8 mouse cellular contexts compared by ENCODE assay signal in genomic region chr8:35193771-35194170, GRCm38 (mm10).
DNase-seq lines count a peak whose midpoint lies in the region; ATAC-seq and TF ChIP-seq lines count a peak whose summit lies in the region.

No protein-coding gene starts in this region.

- no peaks in the 10 kb centered on the region for H3K27me3 ChIP-seq in heart, embryonic 12.5 days (replicated peaks)
- no peaks in the 10 kb centered on the region for H3K27me3 ChIP-seq in intestine, postnatal 0 days (replicated peaks; ENCODE audit: control insufficient read depth, insufficient read depth, low read length)
- no peaks in the 10 kb centered on the region for H3K27me3 ChIP-seq in stomach, embryonic 14.5 days (ENCODE audit: control insufficient read depth, insufficient read depth, low read length)

- peak; percentile 60 for TF ChIP-seq CTCF in intestine, postnatal 0 days (IDR thresholded peaks at IDR 0.05; ENCODE audit: low read depth)

- H3K9ac ChIP-seq in heart, embryonic 12.5 days = no peak overlapping the region
- H3K9ac ChIP-seq in intestine, postnatal 0 days (ENCODE audit: low read depth, low read length) = no peak overlapping the region
- H3K9ac ChIP-seq in stomach, embryonic 14.5 days (replicated peaks; ENCODE audit: low read depth, low read length) = no peak overlapping the region

- WGBS in heart, embryonic 12.5 days = 30% methylated on average over 1 of the region's 1 CpGs
- 47% methylated on average over 1 of the region's 1 CpGs for WGBS in intestine, postnatal 0 days
- WGBS in stomach, embryonic 14.5 days = 18% methylated on average over 1 of the region's 1 CpGs

- ATAC-seq in heart, embryonic 12.5 days (ENCODE audit: insufficient number of reproducible peaks, low FRiP score) = peak; percentile 25; the same call in 1 of the 2 replicates
- no peak for ATAC-seq in intestine, postnatal 0 days
- peak; percentile 50; the same call in 1 of the 2 replicates for ATAC-seq in stomach, embryonic 14.5 days (ENCODE audit: insufficient number of reproducible peaks, insufficient read depth, low FRiP score, low read depth)

- H3K4me2 ChIP-seq in heart, embryonic 12.5 days = no peak overlapping the region
- no peak overlapping the region for H3K4me2 ChIP-seq in intestine, postnatal 0 days (replicated peaks; ENCODE audit: low read depth)
- no peak overlapping the region for H3K4me2 ChIP-seq in stomach, embryonic 14.5 days (replicated peaks; ENCODE audit: low read depth, low read length)

- no peak overlapping the region for H3K27ac ChIP-seq in heart, embryonic 12.5 days (ENCODE audit: poor library complexity, severe bottlenecking)
- no peak overlapping the region for H3K27ac ChIP-seq in intestine, postnatal 0 days (ENCODE audit: low read depth, low read length)
- H3K27ac ChIP-seq in stomach, embryonic 14.5 days (ENCODE audit: low read length) = peak overlapping the region; percentile 33; the same call in 1 of the 2 replicates

- no peak for DNase-seq in heart, adult 8-10 months (ENCODE audit: low spot score)
- peak; percentile 41 for DNase-seq in urinary bladder, postnatal 14 days (ENCODE audit: low spot score)
- DNase-seq in urinary bladder, adult 2 months (ENCODE audit: low spot score) = no peak
- no peak for DNase-seq in gastrocnemius, postnatal 4 days (ENCODE audit: low spot score in 2 of 2)
- DNase-seq in T-cell, adult 2 months (ENCODE audit: low spot score) = no peak

- H3K36me3 ChIP-seq in heart, embryonic 12.5 days = no peaks in the 10 kb centered on the region
- H3K36me3 ChIP-seq in intestine, postnatal 0 days (ENCODE audit: control insufficient read depth, insufficient read depth) = no peaks in the 10 kb centered on the region
- H3K36me3 ChIP-seq in stomach, embryonic 14.5 days (ENCODE audit: control insufficient read depth, insufficient read depth, low read length) = no peaks in the 10 kb centered on the region

- H3K9me3 ChIP-seq in heart, embryonic 12.5 days (replicated peaks) = no peaks in the 10 kb centered on the region
- no peaks in the 10 kb centered on the region for H3K9me3 ChIP-seq in intestine, postnatal 0 days (ENCODE audit: control insufficient read depth)
- H3K9me3 ChIP-seq in stomach, embryonic 14.5 days (ENCODE audit: control insufficient read depth, low read depth, low read length) = no peaks in the 10 kb centered on the region

- no peak overlapping the region for H3K4me3 ChIP-seq in heart, embryonic 12.5 days
- H3K4me3 ChIP-seq in intestine, postnatal 0 days (ENCODE audit: low read depth, low read length) = no peak overlapping the region
- H3K4me3 ChIP-seq in stomach, embryonic 14.5 days (ENCODE audit: low read depth, low read length) = no peak overlapping the region

- 0 out of 2 replicates have a peak, but pooled peaks cover 4% of the 10 kb centered on the region for H3K4me1 ChIP-seq in heart, embryonic 12.5 days (replicated peaks)
- no peaks in the 10 kb centered on the region for H3K4me1 ChIP-seq in intestine, postnatal 0 days (replicated peaks; ENCODE audit: control insufficient read depth, insufficient read depth, low read length)
- peaks cover 11% of the 10 kb centered on the region for H3K4me1 ChIP-seq in stomach, embryonic 14.5 days (ENCODE audit: control insufficient read depth, insufficient read depth, low read length)
